Mouse (Mus musculus): ENCODE measurements around the gene Prss54. TPM values are rescaled to one million over a fixed set of nuclear protein-coding genes. Genes with fewer than 3 reads are reported as not detected.

The Prss54 gene
- not detected in 2 replicates for total RNA-seq (2012; rRNA removed)

- Histone ChIP-seq H3K27ac (ENCODE audit: insufficient read depth, low read depth, low read length, poor library complexity, severe bottlenecking) (no peak within 1 kb of the TSS), H3K4me1 (ENCODE audit: control insufficient read depth in 2 of 2, insufficient read depth in 2 of 2, low read length in 2 of 2, poor library complexity in 1 of 2) (no peaks in the 10 kb centered on the region), H3K36me3 (ENCODE audit: control insufficient read depth, insufficient read depth, low read length, poor library complexity, severe bottlenecking) (no peaks in the 10 kb centered on the region), H3K9ac (ENCODE audit: insufficient read depth, low read depth, low read length, poor library complexity, severe bottlenecking) (no peak within 1 kb of the TSS), H3K4me3 (ENCODE audit: insufficient read depth in 1 of 2, low read depth in 1 of 2, low read length in 2 of 2, poor library complexity in 1 of 2, severe bottlenecking in 1 of 2) (no peak within 1 kb of the TSS), H3K9me3 (ENCODE audit: control insufficient read depth, insufficient read depth, low read depth, low read length) (no peaks in the 10 kb centered on the region)
- DNase-seq (ENCODE audit: low read depth, low spot score) = no peak
- in situ Hi-C loops (cut with MboI; ENCODE audit: low sequenced_read_pairs in 2 of 2, unreplicated experiment in 2 of 2) = no loop called here
- TF ChIP-seq CHD2 (IDR thresholded peaks at IDR 0.05; ENCODE audit: low read depth, low read length) (no peak), MAFK (IDR thresholded peaks at IDR 0.05; ENCODE audit: insufficient read depth, low read depth, low read length) (no peak), HCFC1 (IDR thresholded peaks at IDR 0.05; ENCODE audit: borderline replicate concordance, insufficient read depth, low read length) (no peak), ZNF384 (IDR thresholded peaks at IDR 0.05; ENCODE audit: low read depth, low read length) (no peak), ZC3H11A (IDR thresholded peaks at IDR 0.05; ENCODE audit: borderline replicate concordance, low read depth, low read length) (no peak)
These were observed at the start of gene Prss54 for GRCm38 (mm10) chr8:95576240-95576639. TSS of gene Prss54 (minus strand) at chr8:95576340.

- TF ChIP-seq MAFK (IDR thresholded peaks at IDR 0.05; ENCODE audit: insufficient read depth, low read depth, low read length) = no peak
- TF ChIP-seq ZC3H11A (IDR thresholded peaks at IDR 0.05; ENCODE audit: borderline replicate concordance, low read depth, low read length) = no peak
- no peak for TF ChIP-seq ZNF384 (IDR thresholded peaks at IDR 0.05; ENCODE audit: low read depth, low read length)
- TF ChIP-seq CHD2 (IDR thresholded peaks at IDR 0.05; ENCODE audit: low read depth, low read length) = no peak
- no peak for TF ChIP-seq HCFC1 (IDR thresholded peaks at IDR 0.05; ENCODE audit: borderline replicate concordance, insufficient read depth, low read length)
- no peak overlapping the region for H3K4me3 ChIP-seq (ENCODE audit: insufficient read depth in 1 of 2, low read depth in 1 of 2, low read length in 2 of 2, poor library complexity in 1 of 2, severe bottlenecking in 1 of 2)
- in situ Hi-C loops (cut with MboI; ENCODE audit: low sequenced_read_pairs in 2 of 2, unreplicated experiment in 2 of 2) = no loop called here
These were observed 48.7 kb upstream of the Prss54 start for GRCm38 (mm10) chr8:95624833-95625232.

GRCm38 (mm10) chr8:95620046-95620445 is 43.9 kb upstream of the Prss54 start:
- no peaks in the 10 kb centered on the region for H3K36me3 ChIP-seq (ENCODE audit: control insufficient read depth, insufficient read depth, low read length, poor library complexity, severe bottlenecking)
- no peaks in the 10 kb centered on the region for H3K9me3 ChIP-seq (ENCODE audit: control insufficient read depth, insufficient read depth, low read depth, low read length)
- H3K27ac ChIP-seq (ENCODE audit: insufficient read depth, low read depth, low read length, poor library complexity, severe bottlenecking) = no peak overlapping the region
- in situ Hi-C loops (cut with MboI; ENCODE audit: low sequenced_read_pairs in 2 of 2, unreplicated experiment in 2 of 2) = no loop called here
- H3K4me3 ChIP-seq (ENCODE audit: insufficient read depth in 1 of 2, low read depth in 1 of 2, low read length in 2 of 2, poor library complexity in 1 of 2, severe bottlenecking in 1 of 2) = no peak overlapping the region
- no peak overlapping the region for H3K9ac ChIP-seq (ENCODE audit: insufficient read depth, low read depth, low read length, poor library complexity, severe bottlenecking)
- no peaks in the 10 kb centered on the region for H3K4me1 ChIP-seq (ENCODE audit: control insufficient read depth in 2 of 2, insufficient read depth in 2 of 2, low read length in 2 of 2, poor library complexity in 1 of 2)
- no peak for DNase-seq (ENCODE audit: low read depth, low spot score)
- TF ChIP-seq CHD2 (IDR thresholded peaks at IDR 0.05; ENCODE audit: low read depth, low read length) = no peak
- TF ChIP-seq MAFK (IDR thresholded peaks at IDR 0.05; ENCODE audit: insufficient read depth, low read depth, low read length) = no peak
- no peak for TF ChIP-seq ZC3H11A (IDR thresholded peaks at IDR 0.05; ENCODE audit: borderline replicate concordance, low read depth, low read length)
- no peak for TF ChIP-seq HCFC1 (IDR thresholded peaks at IDR 0.05; ENCODE audit: borderline replicate concordance, insufficient read depth, low read length)
- no peak for TF ChIP-seq ZNF384 (IDR thresholded peaks at IDR 0.05; ENCODE audit: low read depth, low read length)

More at GRCm38 (mm10) chr8:95624833-95625232, 48.7 kb upstream of the Prss54 start:
- Histone ChIP-seq H3K4me1 (ENCODE audit: control insufficient read depth in 2 of 2, insufficient read depth in 2 of 2, low read length in 2 of 2, poor library complexity in 1 of 2) (no peaks in the 10 kb centered on the region), H3K27ac (ENCODE audit: insufficient read depth, low read depth, low read length, poor library complexity, severe bottlenecking) (no peak overlapping the region), H3K36me3 (ENCODE audit: control insufficient read depth, insufficient read depth, low read length, poor library complexity, severe bottlenecking) (no peaks in the 10 kb centered on the region), H3K9me3 (ENCODE audit: control insufficient read depth, insufficient read depth, low read depth, low read length) (no peaks in the 10 kb centered on the region), H3K9ac (ENCODE audit: insufficient read depth, low read depth, low read length, poor library complexity, severe bottlenecking) (no peak overlapping the region)
- no peak for DNase-seq (ENCODE audit: low read depth, low spot score)

GRCm38 (mm10) chr8:95616383-95616782 is 40.2 kb upstream of the Prss54 start:
- Histone ChIP-seq H3K36me3 (ENCODE audit: control insufficient read depth, insufficient read depth, low read length, poor library complexity, severe bottlenecking) (no peaks in the 10 kb centered on the region), H3K27ac (ENCODE audit: insufficient read depth, low read depth, low read length, poor library complexity, severe bottlenecking) (no peak overlapping the region), H3K9ac (ENCODE audit: insufficient read depth, low read depth, low read length, poor library complexity, severe bottlenecking) (no peak overlapping the region), H3K9me3 (ENCODE audit: control insufficient read depth, insufficient read depth, low read depth, low read length) (no peaks in the 10 kb centered on the region), H3K4me1 (ENCODE audit: control insufficient read depth in 2 of 2, insufficient read depth in 2 of 2, low read length in 2 of 2, poor library complexity in 1 of 2) (0 out of 4 replicates have a peak, but pooled peaks cover 3 to 4% of the 10 kb centered on the region in 2 experiments), H3K4me3 (ENCODE audit: insufficient read depth in 1 of 2, low read depth in 1 of 2, low read length in 2 of 2, poor library complexity in 1 of 2, severe bottlenecking in 1 of 2) (no peak overlapping the region)
- in situ Hi-C loops (cut with MboI; ENCODE audit: low sequenced_read_pairs in 2 of 2, unreplicated experiment in 2 of 2) = no loop called here
- TF ChIP-seq MAFK (IDR thresholded peaks at IDR 0.05; ENCODE audit: insufficient read depth, low read depth, low read length) = no peak
- no peak for TF ChIP-seq CHD2 (IDR thresholded peaks at IDR 0.05; ENCODE audit: low read depth, low read length)
- no peak for TF ChIP-seq ZC3H11A (IDR thresholded peaks at IDR 0.05; ENCODE audit: borderline replicate concordance, low read depth, low read length)
- TF ChIP-seq HCFC1 (IDR thresholded peaks at IDR 0.05; ENCODE audit: borderline replicate concordance, insufficient read depth, low read length) = no peak
- no peak for TF ChIP-seq ZNF384 (IDR thresholded peaks at IDR 0.05; ENCODE audit: low read depth, low read length)
- DNase-seq (ENCODE audit: low read depth, low spot score) = no peak

GRCm38 (mm10) chr8:95611769-95612168 is 35.6 kb upstream of the Prss54 start:
- TF ChIP-seq ZC3H11A (IDR thresholded peaks at IDR 0.05; ENCODE audit: borderline replicate concordance, low read depth, low read length) (no peak), MAFK (IDR thresholded peaks at IDR 0.05; ENCODE audit: insufficient read depth, low read depth, low read length) (no peak), CHD2 (IDR thresholded peaks at IDR 0.05; ENCODE audit: low read depth, low read length) (no peak), HCFC1 (IDR thresholded peaks at IDR 0.05; ENCODE audit: borderline replicate concordance, insufficient read depth, low read length) (no peak), ZNF384 (IDR thresholded peaks at IDR 0.05; ENCODE audit: low read depth, low read length) (no peak)
- in situ Hi-C loops (cut with MboI; ENCODE audit: low sequenced_read_pairs in 2 of 2, unreplicated experiment in 2 of 2) = no loop called here
- H3K4me3 ChIP-seq (ENCODE audit: insufficient read depth in 1 of 2, low read depth in 1 of 2, low read length in 2 of 2, poor library complexity in 1 of 2, severe bottlenecking in 1 of 2) = no peak overlapping the region

More at GRCm38 (mm10) chr8:95611769-95612168, 35.6 kb upstream of the Prss54 start:
- DNase-seq (ENCODE audit: low read depth, low spot score) = no peak
- peaks cover 3 to 7% of the 10 kb centered on the region in 2 experiments; a peak in 1 of 4 replicates for H3K4me1 ChIP-seq (ENCODE audit: control insufficient read depth in 2 of 2, insufficient read depth in 2 of 2, low read length in 2 of 2, poor library complexity in 1 of 2)
- no peak overlapping the region for H3K9ac ChIP-seq (ENCODE audit: insufficient read depth, low read depth, low read length, poor library complexity, severe bottlenecking)
- no peaks in the 10 kb centered on the region for H3K36me3 ChIP-seq (ENCODE audit: control insufficient read depth, insufficient read depth, low read length, poor library complexity, severe bottlenecking)
- H3K9me3 ChIP-seq (ENCODE audit: control insufficient read depth, insufficient read depth, low read depth, low read length) = no peaks in the 10 kb centered on the region
- no peak overlapping the region for H3K27ac ChIP-seq (ENCODE audit: insufficient read depth, low read depth, low read length, poor library complexity, severe bottlenecking)
